Mouse (Mus musculus) megakaryocyte, embryonic 14.5 days (primary cell): Measurements from ENCODE around the gene Gm8369.
"Not testable (repeated sequence)": the region's sequence is repeated elsewhere in the genome, so short reads cannot be mapped to it uniquely, and the experiment has no call there.

ENCODE experiments used
- FLI1 ChIP-seq: IDR thresholded peaks from 2 replicates; pipeline ENCODE4 v1.6.1; 2012; ENCODE audit warnings: low read length, inconsistent platforms, mixed read lengths
- GATA1 ChIP-seq: IDR thresholded peaks from 3 replicates; pipeline ENCODE4 v1.6.1; 2012; ENCODE audit warnings: mixed read lengths, low read length, inconsistent platforms, borderline replicate concordance

- TF ChIP-seq FLI1, GATA1: not testable (repeated sequence)
Measured at GRCm38 (mm10) chr19:11469215-11469614, 16.5 kb upstream of the Gm8369 start, which contains the start of gene Ms4a6c.
